Mouse (Mus musculus): ENCODE data around the gene Nol10. TPM values are rescaled to one million over a fixed set of nuclear protein-coding genes. Genes with fewer than 3 reads are reported as not detected.

Gene Nol10
- polyA plus RNA-seq, 1 experiment: 13.2 TPM

DNA sequence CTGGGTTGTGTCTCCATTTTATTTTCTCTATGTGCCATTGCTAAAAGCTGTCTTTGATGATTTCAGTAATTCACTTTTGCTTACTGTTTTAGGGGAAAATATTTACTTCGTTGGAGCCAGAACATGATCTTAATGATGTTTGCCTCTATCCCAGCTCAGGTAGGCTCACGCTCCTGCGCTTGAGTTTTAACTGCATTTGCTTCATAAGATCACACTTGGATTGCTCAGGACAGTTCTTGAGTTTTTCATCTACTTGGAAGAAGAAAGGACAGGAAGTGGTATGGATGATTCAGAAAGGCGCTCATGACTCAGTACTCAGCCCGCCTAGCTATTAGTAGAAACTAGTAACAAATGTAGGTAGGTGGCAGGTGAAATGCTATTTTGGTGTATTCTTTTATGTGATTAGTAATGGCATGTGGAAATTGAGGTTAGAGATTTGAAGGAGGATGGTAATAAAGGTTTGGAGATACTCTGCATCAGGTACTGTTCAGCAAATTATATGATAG, 25.3 kb downstream of the Nol10 start:
- Histone ChIP-seq H3K36me3 (ENCODE audit: control insufficient read depth, insufficient read depth) (peaks cover 41% of the 10 kb centered on the region), H3ac (ENCODE audit: control insufficient read depth, insufficient read length) (no peak overlapping the region), H3K79me2 (ENCODE audit: control insufficient read depth, insufficient read depth) (no peaks in the 10 kb centered on the region), H3K4me3 (no peak overlapping the region), H3K4me2 (ENCODE audit: low read depth) (no peak overlapping the region), H3K27me3 (ENCODE audit: control insufficient read depth, insufficient read depth, insufficient read length) (no peaks in the 10 kb centered on the region)
- TF ChIP-seq TCF3 (IDR thresholded peaks at IDR 0.05; ENCODE audit: insufficient read length, low read depth) (no peak), CEBPB (IDR thresholded peaks at IDR 0.05; ENCODE audit: insufficient read depth, poor library complexity, severe bottlenecking) (no peak), E2F4 (IDR thresholded peaks at IDR 0.05; ENCODE audit: insufficient read depth) (no peak), POLR2AphosphoS2 (IDR thresholded peaks at IDR 0.05; ENCODE audit: insufficient read length, low read depth) (no peak), MYOG (IDR thresholded peaks at IDR 0.05; ENCODE audit: control insufficient read depth in 1 of 3, insufficient read depth in 1 of 3, insufficient read length in 2 of 3, low read depth in 2 of 3) (no peak), MAX (IDR thresholded peaks at IDR 0.05; ENCODE audit: low read depth) (no peak), TCF12 (IDR thresholded peaks at IDR 0.05; ENCODE audit: insufficient read depth, poor library complexity, severe bottlenecking) (no peak), MYOD1 (IDR thresholded peaks at IDR 0.05; ENCODE audit: control insufficient read depth in 1 of 3, insufficient read length in 2 of 3, low read depth in 2 of 3) (no peak), POLR2A (IDR thresholded peaks at IDR 0.05; ENCODE audit: insufficient read length, low read depth) (no peak), SRF (IDR thresholded peaks at IDR 0.05; ENCODE audit: control insufficient read depth, insufficient read length, low read depth) (no peak), REST (IDR thresholded peaks at IDR 0.05; ENCODE audit: insufficient read depth, insufficient read length) (no peak), USF1 (IDR thresholded peaks at IDR 0.05; ENCODE audit: low read depth) (no peak)

DNA sequence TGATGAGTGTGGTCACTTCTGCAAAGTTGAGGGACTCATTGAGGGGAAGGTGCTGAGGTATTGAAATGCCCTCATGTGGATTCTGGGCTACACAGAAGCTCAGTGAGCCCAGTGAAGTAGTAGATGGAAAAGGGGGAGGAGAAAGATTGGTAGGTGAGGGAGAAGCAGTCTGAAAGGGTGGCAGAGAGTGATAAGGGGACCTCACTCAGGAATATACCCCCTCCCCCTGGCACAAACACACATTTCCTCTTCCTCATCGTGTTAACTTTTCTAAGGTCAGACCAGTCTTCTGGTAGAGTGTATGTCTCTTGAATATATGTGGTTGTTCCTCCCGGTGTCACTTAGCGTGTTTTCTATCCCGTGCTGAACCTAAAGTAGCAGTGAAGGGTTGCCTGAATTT, 27.0 kb downstream of the Nol10 start:
- H3K4me2 ChIP-seq (ENCODE audit: low read depth): no peak overlapping the region
- no peak overlapping the region for H3K4me3 ChIP-seq
- no peak for TF ChIP-seq SRF (IDR thresholded peaks at IDR 0.05; ENCODE audit: control insufficient read depth, insufficient read length, low read depth)
- TF ChIP-seq POLR2AphosphoS2 (IDR thresholded peaks at IDR 0.05; ENCODE audit: insufficient read length, low read depth): no peak
- TF ChIP-seq MYOD1 (IDR thresholded peaks at IDR 0.05; ENCODE audit: control insufficient read depth in 1 of 3, insufficient read length in 2 of 3, low read depth in 2 of 3): no peak
- TF ChIP-seq REST (IDR thresholded peaks at IDR 0.05; ENCODE audit: insufficient read depth, insufficient read length): no peak
- TF ChIP-seq CEBPB (IDR thresholded peaks at IDR 0.05; ENCODE audit: insufficient read depth, poor library complexity, severe bottlenecking): no peak
- TF ChIP-seq MAX (IDR thresholded peaks at IDR 0.05; ENCODE audit: low read depth): no peak
- TF ChIP-seq USF1 (IDR thresholded peaks at IDR 0.05; ENCODE audit: low read depth): no peak
- TF ChIP-seq TCF12 (IDR thresholded peaks at IDR 0.05; ENCODE audit: insufficient read depth, poor library complexity, severe bottlenecking): no peak
- no peak for TF ChIP-seq MYOG (IDR thresholded peaks at IDR 0.05; ENCODE audit: control insufficient read depth in 1 of 3, insufficient read depth in 1 of 3, insufficient read length in 2 of 3, low read depth in 2 of 3)
- TF ChIP-seq POLR2A (IDR thresholded peaks at IDR 0.05; ENCODE audit: insufficient read length, low read depth): no peak
- TF ChIP-seq TCF3 (IDR thresholded peaks at IDR 0.05; ENCODE audit: insufficient read length, low read depth): no peak
- no peak for TF ChIP-seq E2F4 (IDR thresholded peaks at IDR 0.05; ENCODE audit: insufficient read depth)
- no peaks in the 10 kb centered on the region for H3K27me3 ChIP-seq (ENCODE audit: control insufficient read depth, insufficient read depth, insufficient read length)
- H3K36me3 ChIP-seq (ENCODE audit: control insufficient read depth, insufficient read depth): peaks cover 54% of the 10 kb centered on the region
- no peaks in the 10 kb centered on the region for H3K79me2 ChIP-seq (ENCODE audit: control insufficient read depth, insufficient read depth)
- no peak overlapping the region for H3ac ChIP-seq (ENCODE audit: control insufficient read depth, insufficient read length)

DNA sequence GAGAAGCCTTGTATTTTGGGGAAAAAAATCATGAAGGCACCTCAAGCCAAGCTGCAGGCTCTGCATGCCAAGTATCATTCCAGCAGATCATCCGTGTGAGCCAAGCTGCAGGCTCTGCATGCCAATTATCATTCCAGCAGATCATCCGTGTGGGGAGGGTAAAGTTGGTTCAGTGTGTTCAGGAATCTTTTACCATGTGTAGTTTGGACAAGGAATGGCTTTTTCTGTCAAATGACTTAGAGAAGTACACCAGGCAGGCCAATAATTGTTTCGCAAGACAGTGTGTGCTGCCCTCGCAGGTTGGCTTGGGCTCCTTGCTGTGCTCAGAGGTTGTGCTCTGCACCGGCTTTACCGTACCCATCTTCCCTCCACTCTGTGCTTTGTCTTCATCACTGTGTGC, 28.3 kb downstream of the Nol10 start:
- H3K79me2 ChIP-seq (ENCODE audit: control insufficient read depth, insufficient read depth): no peaks in the 10 kb centered on the region
- peaks cover 50% of the 10 kb centered on the region for H3K36me3 ChIP-seq (ENCODE audit: control insufficient read depth, insufficient read depth)
- no peak overlapping the region for H3K4me2 ChIP-seq (ENCODE audit: low read depth)
- H3ac ChIP-seq (ENCODE audit: control insufficient read depth, insufficient read length): no peak overlapping the region
- H3K27me3 ChIP-seq (ENCODE audit: control insufficient read depth, insufficient read depth, insufficient read length): no peaks in the 10 kb centered on the region
- no peak overlapping the region for H3K4me3 ChIP-seq
- no peak for TF ChIP-seq TCF3 (IDR thresholded peaks at IDR 0.05; ENCODE audit: insufficient read length, low read depth)
- TF ChIP-seq POLR2A (IDR thresholded peaks at IDR 0.05; ENCODE audit: insufficient read length, low read depth): no peak
- no peak for TF ChIP-seq TCF12 (IDR thresholded peaks at IDR 0.05; ENCODE audit: insufficient read depth, poor library complexity, severe bottlenecking)
- TF ChIP-seq MYOG (IDR thresholded peaks at IDR 0.05; ENCODE audit: control insufficient read depth in 1 of 3, insufficient read depth in 1 of 3, insufficient read length in 2 of 3, low read depth in 2 of 3): no peak
- TF ChIP-seq REST (IDR thresholded peaks at IDR 0.05; ENCODE audit: insufficient read depth, insufficient read length): no peak
- TF ChIP-seq CEBPB (IDR thresholded peaks at IDR 0.05; ENCODE audit: insufficient read depth, poor library complexity, severe bottlenecking): no peak
- no peak for TF ChIP-seq SRF (IDR thresholded peaks at IDR 0.05; ENCODE audit: control insufficient read depth, insufficient read length, low read depth)
- TF ChIP-seq USF1 (IDR thresholded peaks at IDR 0.05; ENCODE audit: low read depth): no peak
- no peak for TF ChIP-seq E2F4 (IDR thresholded peaks at IDR 0.05; ENCODE audit: insufficient read depth)
- TF ChIP-seq POLR2AphosphoS2 (IDR thresholded peaks at IDR 0.05; ENCODE audit: insufficient read length, low read depth): no peak
- no peak for TF ChIP-seq MYOD1 (IDR thresholded peaks at IDR 0.05; ENCODE audit: control insufficient read depth in 1 of 3, insufficient read length in 2 of 3, low read depth in 2 of 3)
- no peak for TF ChIP-seq MAX (IDR thresholded peaks at IDR 0.05; ENCODE audit: low read depth)

- H3K79me2 ChIP-seq (ENCODE audit: control insufficient read depth, insufficient read depth): no peaks in the 10 kb centered on the region
- H3K36me3 ChIP-seq (ENCODE audit: control insufficient read depth, insufficient read depth): peaks cover 29% of the 10 kb centered on the region
- no peak overlapping the region for H3K4me2 ChIP-seq (ENCODE audit: low read depth)
- TF ChIP-seq MYOD1 (IDR thresholded peaks at IDR 0.05; ENCODE audit: control insufficient read depth in 1 of 3, insufficient read length in 2 of 3, low read depth in 2 of 3) (no peak), MYOG (IDR thresholded peaks at IDR 0.05; ENCODE audit: control insufficient read depth in 1 of 3, insufficient read depth in 1 of 3, insufficient read length in 2 of 3, low read depth in 2 of 3) (no peak), MAX (IDR thresholded peaks at IDR 0.05; ENCODE audit: low read depth) (no peak), CEBPB (IDR thresholded peaks at IDR 0.05; ENCODE audit: insufficient read depth, poor library complexity, severe bottlenecking) (no peak), POLR2A (IDR thresholded peaks at IDR 0.05; ENCODE audit: insufficient read length, low read depth) (no peak), POLR2AphosphoS2 (IDR thresholded peaks at IDR 0.05; ENCODE audit: insufficient read length, low read depth) (no peak), TCF3 (IDR thresholded peaks at IDR 0.05; ENCODE audit: insufficient read length, low read depth) (no peak), USF1 (IDR thresholded peaks at IDR 0.05; ENCODE audit: low read depth) (no peak), SRF (IDR thresholded peaks at IDR 0.05; ENCODE audit: control insufficient read depth, insufficient read length, low read depth) (no peak), TCF12 (IDR thresholded peaks at IDR 0.05; ENCODE audit: insufficient read depth, poor library complexity, severe bottlenecking) (no peak), E2F4 (IDR thresholded peaks at IDR 0.05; ENCODE audit: insufficient read depth) (no peak), REST (IDR thresholded peaks at IDR 0.05; ENCODE audit: insufficient read depth, insufficient read length) (no peak)
- no peaks in the 10 kb centered on the region for H3K27me3 ChIP-seq (ENCODE audit: control insufficient read depth, insufficient read depth, insufficient read length)
- H3K4me3 ChIP-seq: no peak overlapping the region
- H3ac ChIP-seq (ENCODE audit: control insufficient read depth, insufficient read length): no peak overlapping the region
Observed at GRCm38 (mm10) chr12:17380991-17381390, 32.7 kb downstream of the Nol10 start.
